Mouse (Mus musculus) MEL-GATA-1-ER (cell line): Measurements from ENCODE around the gene Chst15.

Experiments used
- DNase-seq: peaks from one replicate; pipeline ENCODE4 v3.0.0-alpha.2; 2012; ENCODE audit warnings: low read depth; ENCODE audit errors: extremely low read depth

Gene Chst15

GRCm38 (mm10) chr7:132302508-132303241 lies 14.4 kb downstream of the Chst15 start:
- DNase-seq = no peak

- DNase-seq = no peak
Observed at GRCm38 (mm10) chr7:132299661-132300210, 17.3 kb downstream of the Chst15 start.

GRCm38 (mm10) chr7:132298412-132298990 lies 18.5 kb downstream of the Chst15 start:
- DNase-seq = no peak

GRCm38 (mm10) chr7:132296661-132297443 lies 20.2 kb downstream of the Chst15 start:
- DNase-seq = no peak

- DNase-seq = no peak
Observed at GRCm38 (mm10) chr7:132296132-132296531, 20.9 kb downstream of the Chst15 start.

GRCm38 (mm10) chr7:132287340-132287664 lies 29.7 kb downstream of the Chst15 start:
- DNase-seq = no peak

GRCm38 (mm10) chr7:132286630-132287339 lies 30.2 kb downstream of the Chst15 start:
- DNase-seq = no peak

GRCm38 (mm10) chr7:132284795-132285194 lies 32.2 kb downstream of the Chst15 start:
- DNase-seq = no peak

- DNase-seq = no peak
Observed at GRCm38 (mm10) chr7:132284048-132284737, 32.8 kb downstream of the Chst15 start.

- no peak for DNase-seq
Observed at GRCm38 (mm10) chr7:132282576-132282975, 34.5 kb downstream of the Chst15 start.

- no peak for DNase-seq
Observed at GRCm38 (mm10) chr7:132282161-132282560, 34.9 kb downstream of the Chst15 start.

- no peak for DNase-seq
Observed at GRCm38 (mm10) chr7:132281753-132282152, 35.3 kb downstream of the Chst15 start.

GRCm38 (mm10) chr7:132278658-132279057 lies 38.4 kb downstream of the Chst15 start:
- peak; percentile 46 for DNase-seq

- no peak for DNase-seq
Observed at GRCm38 (mm10) chr7:132276287-132276686, 40.7 kb downstream of the Chst15 start.

GRCm38 (mm10) chr7:132273741-132274513 lies 43.1 kb downstream of the Chst15 start:
- DNase-seq = no peak

- no peak for DNase-seq
Observed at GRCm38 (mm10) chr7:132272984-132273383, 44.0 kb downstream of the Chst15 start.

GRCm38 (mm10) chr7:132270364-132270763 lies 46.7 kb downstream of the Chst15 start:
- DNase-seq = no peak

GRCm38 (mm10) chr7:132269661-132270060 lies 47.4 kb downstream of the Chst15 start:
- DNase-seq = no peak

- no peak for DNase-seq
Observed at GRCm38 (mm10) chr7:132267721-132268498, 49.1 kb downstream of the Chst15 start.
